Mouse (Mus musculus) left cerebral cortex, adult 11 months (tissue): ENCODE measurements around the gene Scube3.

Source experiments
- DNase-seq: peaks from one replicate; pipeline ENCODE4 v3.0.0; 2022; ENCODE audit warnings: low spot score

Gene Scube3

GRCm38 (mm10) chr17:28177540-28178046, 35.7 kb downstream of the Scube3 start:
- DNase-seq, result no peak

- no peak for DNase-seq
Measured at GRCm38 (mm10) chr17:28180331-28180730, 38.4 kb downstream of the Scube3 start.

- DNase-seq, result no peak
Measured at GRCm38 (mm10) chr17:28180783-28181544, 39.0 kb downstream of the Scube3 start.

GRCm38 (mm10) chr17:28184971-28185638, 43.2 kb downstream of the Scube3 start:
- no peak for DNase-seq

- no peak for DNase-seq
Measured at GRCm38 (mm10) chr17:28188313-28188712, 46.4 kb downstream of the Scube3 start.

- DNase-seq, result no peak
Measured at GRCm38 (mm10) chr17:28192754-28193153, 50.8 kb downstream of the Scube3 start.

- DNase-seq, result no peak
Measured at GRCm38 (mm10) chr17:28193559-28193958, 51.6 kb downstream of the Scube3 start.

- DNase-seq, result no peak
Measured at GRCm38 (mm10) chr17:28195033-28195432, 53.1 kb downstream of the Scube3 start.

GRCm38 (mm10) chr17:28197646-28198045, 55.7 kb downstream of the Scube3 start:
- DNase-seq, result no peak

- DNase-seq, result no peak
Measured at GRCm38 (mm10) chr17:28201982-28202381, 60.0 kb downstream of the Scube3 start.

- DNase-seq, result no peak
Measured at GRCm38 (mm10) chr17:28204052-28204720, 62.2 kb downstream of the Scube3 start.

- no peak for DNase-seq
Measured at GRCm38 (mm10) chr17:28205443-28205842, 63.5 kb downstream of the Scube3 start.

GRCm38 (mm10) chr17:28207092-28207491, 65.2 kb downstream of the Scube3 start:
- DNase-seq, result no peak

- DNase-seq, result no peak
Measured at GRCm38 (mm10) chr17:28207591-28208313, 65.8 kb downstream of the Scube3 start, which contains the start of gene Def6. Def6 (plus strand) TSS chr17:28207778.

- no peak for DNase-seq
Measured at GRCm38 (mm10) chr17:28208314-28208612, 66.3 kb downstream of the Scube3 start.

- no peak for DNase-seq
Measured at GRCm38 (mm10) chr17:28209457-28210110, 67.6 kb downstream of the Scube3 start.

GRCm38 (mm10) chr17:28211921-28212341, 70.0 kb downstream of the Scube3 start:
- no peak for DNase-seq

GRCm38 (mm10) chr17:28212391-28212790, 70.5 kb downstream of the Scube3 start:
- DNase-seq, result no peak

GRCm38 (mm10) chr17:28213236-28213635, 71.3 kb downstream of the Scube3 start:
- DNase-seq, result no peak

GRCm38 (mm10) chr17:28216791-28217190, 74.8 kb downstream of the Scube3 start:
- no peak for DNase-seq
